Mouse (Mus musculus) urinary bladder, adult 2 months (tissue): ENCODE data around the gene Atp5f1. TPM values are rescaled to one million over a fixed set of nuclear protein-coding genes. Genes with fewer than 3 reads are reported as not detected.
"Not testable (repeated sequence)": the region's sequence is repeated elsewhere in the genome, so short reads cannot be mapped to it uniquely, and the experiment has no call there.

Experiments
- DNase-seq: peaks from one replicate; pipeline ENCODE4 v3.0.0; 2022; ENCODE audit warnings: low spot score
- polyA plus RNA-seq: library from polyadenylated mRNA; depleted of rRNA; stranded (reverse); fragments of >200 nt; gene quantifications from 2 replicates; pipeline ENCODE4 v1.2.3, GENCODE M21; 2012

Gene Atp5f1
- polyA plus RNA-seq, 1 experiment, result 206 TPM

DNA sequence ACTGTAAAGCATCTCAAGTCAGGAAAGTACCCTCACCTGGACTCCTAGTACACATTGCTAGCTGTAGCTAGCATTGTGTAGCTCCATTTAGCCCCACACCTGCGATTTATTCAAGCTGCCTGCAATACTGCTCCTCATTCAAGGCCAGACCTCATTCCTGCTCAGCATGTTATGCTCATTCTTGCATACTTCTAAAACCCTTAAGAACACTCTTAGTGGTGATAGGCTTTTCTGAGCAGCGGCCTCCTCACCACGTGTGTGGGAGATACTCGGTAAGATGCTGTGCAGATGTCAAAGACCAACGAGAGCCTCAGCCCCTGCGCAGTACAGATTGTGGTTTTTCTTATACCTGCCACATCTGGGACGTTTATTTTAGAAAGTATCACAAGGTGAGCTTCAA is 30.1 kb downstream of the Atp5f1 start:
- DNase-seq, result no peak

DNA sequence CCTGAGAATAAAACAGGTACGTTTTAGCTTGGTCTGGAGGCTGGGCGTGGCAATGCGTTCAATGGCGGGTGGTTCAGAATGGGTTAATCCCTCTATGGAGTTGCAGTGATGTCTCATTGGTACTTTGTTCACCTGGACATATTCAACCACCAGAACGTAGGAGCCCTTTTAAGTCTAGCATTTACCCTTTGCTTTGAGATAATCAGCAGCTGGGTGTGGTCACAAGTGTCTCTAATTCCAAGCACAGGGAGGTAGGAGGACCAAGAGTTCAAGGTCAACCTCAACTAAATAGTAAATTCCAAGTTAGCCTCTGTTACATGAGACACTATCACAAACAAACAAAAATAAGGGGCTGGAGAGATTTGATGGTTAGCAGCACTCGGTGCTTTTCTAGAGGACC is 31.1 kb downstream of the Atp5f1 start:
- no peak for DNase-seq

DNA sequence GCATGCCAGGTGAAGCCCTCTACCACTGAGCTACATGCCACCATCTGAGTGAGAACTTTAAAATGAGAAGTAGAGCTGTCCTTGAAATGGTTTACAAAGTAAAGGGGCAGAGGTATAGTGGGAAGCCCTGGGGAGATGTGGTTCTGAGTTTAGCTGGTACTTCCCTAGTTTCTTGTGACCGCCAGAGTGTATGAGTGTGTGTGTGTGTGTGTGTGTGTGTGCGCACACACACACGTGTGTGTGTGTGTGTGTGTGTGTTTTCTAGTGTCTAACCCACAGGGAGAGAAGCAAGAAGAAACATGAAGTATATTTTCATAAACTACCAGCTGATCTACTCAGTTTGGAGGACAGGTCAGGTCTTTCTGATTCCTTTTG is 31.7 kb downstream of the Atp5f1 start:
- no peak for DNase-seq

DNA sequence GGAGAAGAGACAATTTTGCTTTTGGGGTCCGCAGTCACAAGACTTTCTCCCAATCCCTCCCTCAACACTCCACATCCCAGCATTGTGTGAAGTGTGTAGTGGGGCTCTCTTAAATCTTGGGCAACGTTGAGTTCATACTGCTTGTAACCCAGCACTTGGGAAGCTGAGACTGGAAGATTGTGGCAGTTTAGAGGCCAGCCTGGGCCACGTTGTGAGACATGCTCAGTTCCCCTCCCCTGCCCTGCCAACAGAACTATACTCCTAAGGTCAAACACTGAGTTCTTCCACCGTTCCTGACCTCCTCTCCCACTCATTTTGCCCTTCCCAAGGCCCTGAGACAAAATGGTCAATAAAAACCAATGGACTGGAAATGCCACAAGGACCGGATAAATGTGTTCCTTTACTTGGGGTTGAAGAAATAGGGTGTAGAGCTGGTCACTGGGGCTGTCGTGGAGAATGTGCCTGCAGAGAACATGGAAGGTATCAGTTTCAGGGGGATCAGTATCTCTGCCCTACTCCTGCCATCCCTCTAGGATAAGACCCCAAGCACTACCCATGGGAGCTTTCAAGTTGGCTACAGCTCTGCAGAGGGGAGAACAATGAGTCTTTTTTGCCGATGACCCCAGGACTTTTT is 32.2 kb downstream of the Atp5f1 start:
- no peak for DNase-seq

DNA sequence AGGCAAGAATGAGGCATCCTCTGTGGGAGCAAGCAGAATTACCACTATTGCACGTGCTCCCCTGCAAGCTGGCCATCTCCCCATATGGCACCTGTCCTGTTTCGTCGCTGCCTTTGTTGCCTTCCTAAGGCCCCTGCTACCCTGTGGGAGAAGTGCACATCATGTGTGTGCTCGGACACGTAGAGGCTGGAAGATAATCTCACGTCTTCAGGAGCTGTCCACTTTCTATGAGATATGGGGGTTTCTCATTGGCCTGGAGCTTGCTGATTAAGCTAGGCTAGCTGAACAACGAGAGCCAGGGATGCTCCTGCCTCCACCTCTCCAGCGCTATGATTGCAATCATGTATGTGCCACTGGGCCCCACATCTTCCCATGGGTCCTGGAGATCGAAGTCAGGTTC is 35.3 kb downstream of the Atp5f1 start:
- no peak for DNase-seq

DNA sequence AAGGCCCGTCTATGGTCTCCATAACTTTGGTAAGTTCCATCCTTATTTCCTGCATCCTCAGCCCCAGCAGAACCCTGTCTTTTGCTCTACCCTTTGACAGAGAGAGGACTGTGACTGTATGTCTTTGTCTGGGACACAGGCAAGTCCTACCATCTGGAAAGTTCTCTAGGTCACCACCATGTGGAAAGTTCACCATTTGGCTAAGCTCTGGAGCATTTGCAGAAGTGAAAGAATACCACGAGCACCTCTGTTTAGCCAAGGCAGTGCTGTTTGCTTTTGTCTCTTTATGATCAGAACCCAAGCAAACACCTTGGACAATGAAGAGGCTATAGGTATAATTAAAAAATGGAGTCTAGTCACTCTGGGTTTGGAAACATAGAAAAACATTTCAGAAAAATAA is 37.9 kb downstream of the Atp5f1 start:
- no peak for DNase-seq

DNA sequence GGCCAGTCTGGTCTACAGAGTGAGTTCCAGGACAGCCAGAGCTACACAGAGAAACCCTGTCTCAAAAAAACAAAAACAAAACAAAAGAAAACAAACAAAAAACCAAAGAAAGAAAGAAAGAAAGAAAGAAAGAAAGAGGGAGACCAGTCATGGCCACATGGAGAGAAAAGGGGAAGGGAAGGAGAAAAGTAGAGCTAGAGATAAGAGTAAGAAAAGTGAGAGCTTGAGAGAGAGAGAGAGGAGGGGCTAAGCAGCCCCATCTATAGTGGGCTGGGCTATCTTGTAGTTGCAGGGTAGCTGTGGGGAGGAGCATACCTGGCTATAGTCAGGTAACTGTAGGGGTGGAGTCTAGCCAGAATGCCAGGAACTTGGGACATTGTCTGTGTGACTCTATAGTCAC is 39.2 kb downstream of the Atp5f1 start:
- DNase-seq, result not testable (repeated sequence)

DNA sequence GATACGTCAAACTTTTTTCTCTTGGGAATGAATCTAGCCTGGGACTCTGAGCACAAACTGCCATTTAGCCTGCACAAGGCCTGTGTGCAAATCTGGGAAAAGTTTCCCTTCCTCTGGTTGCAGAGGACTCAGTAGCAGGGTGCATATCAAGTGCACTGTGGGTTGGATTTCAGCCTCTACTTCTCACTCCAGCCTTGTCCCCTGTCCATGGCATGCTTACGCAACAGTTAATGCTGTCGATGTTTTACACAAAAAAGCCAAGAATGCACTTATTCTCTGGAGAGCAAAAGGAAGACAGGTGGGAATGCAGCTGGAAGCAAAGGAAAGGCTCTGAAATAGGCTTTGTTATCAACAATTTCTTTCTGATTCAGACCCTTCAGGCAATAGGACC is 41.5 kb downstream of the Atp5f1 start:
- no peak for DNase-seq

DNA sequence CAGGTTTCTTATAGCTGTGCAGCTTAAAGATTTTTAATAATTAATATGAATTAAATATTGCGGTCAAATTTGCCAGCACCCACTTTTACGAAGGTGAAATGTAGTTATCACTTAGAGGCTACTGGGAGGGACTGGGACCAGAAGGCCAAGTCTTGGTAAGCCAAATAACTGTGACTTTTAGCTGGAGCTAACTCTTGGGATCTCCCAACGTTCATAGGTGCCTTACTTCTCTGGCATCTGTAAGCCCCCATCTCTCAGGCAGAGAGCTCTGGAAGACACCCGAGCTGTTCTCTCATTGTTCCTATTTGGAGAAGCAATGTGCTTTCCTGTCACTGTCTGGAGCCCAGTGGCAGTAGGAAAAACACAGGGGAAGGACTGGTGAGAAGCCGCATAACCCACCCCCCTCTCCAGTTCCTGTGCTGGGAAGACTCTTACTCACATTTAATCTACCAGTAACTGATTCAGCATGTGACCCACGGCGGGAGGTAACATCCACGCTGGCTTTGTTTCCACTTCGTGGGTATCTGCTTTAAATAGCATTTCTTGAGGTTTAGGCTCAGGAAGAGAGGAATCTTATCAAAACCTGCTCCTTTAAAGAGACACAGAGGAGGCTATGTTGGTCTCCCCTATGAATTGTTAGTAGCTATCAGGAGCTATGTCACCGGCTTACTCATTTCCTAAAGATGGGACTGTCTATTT is 42.1 kb downstream of the Atp5f1 start:
- no peak for DNase-seq

DNA sequence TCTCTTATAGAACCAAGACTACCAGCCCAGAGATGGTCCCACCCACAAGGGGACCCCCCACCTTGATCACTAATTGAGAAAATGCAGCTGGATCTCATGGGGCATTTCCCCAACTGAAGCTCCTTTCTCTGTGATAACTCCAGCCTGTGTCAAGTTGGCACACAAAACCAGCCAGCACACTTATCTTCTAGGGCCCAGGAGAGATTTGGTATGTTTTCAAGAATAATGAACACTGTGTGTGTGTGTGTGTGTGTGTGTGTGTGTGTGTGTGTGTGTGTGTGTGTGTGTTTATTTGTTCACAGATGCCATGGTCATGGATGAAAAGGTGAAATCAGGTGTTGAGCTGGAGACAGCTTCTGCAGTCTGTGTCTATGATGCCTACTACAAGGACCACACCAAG is 43.4 kb downstream of the Atp5f1 start:
- DNase-seq, result not testable (repeated sequence)

DNA sequence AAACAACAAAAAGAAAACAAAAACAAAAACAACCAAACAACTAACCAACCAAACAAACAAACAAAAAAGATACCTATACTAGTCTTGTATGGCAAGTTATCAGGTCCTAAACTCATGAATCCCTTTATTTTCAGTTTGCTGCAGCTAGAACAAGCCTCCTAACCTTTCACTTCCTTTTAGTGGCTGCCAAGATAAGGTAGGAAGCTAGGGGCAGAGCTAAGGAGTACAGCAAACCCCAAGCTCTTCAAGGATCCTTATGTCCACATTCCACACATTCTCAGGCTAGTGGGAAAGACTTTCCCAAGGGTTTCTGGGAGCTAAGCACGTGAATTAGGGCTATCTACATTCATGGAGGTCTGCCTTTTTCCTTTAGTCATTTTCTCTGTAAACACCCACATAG is 44.6 kb downstream of the Atp5f1 start:
- no peak for DNase-seq

DNA sequence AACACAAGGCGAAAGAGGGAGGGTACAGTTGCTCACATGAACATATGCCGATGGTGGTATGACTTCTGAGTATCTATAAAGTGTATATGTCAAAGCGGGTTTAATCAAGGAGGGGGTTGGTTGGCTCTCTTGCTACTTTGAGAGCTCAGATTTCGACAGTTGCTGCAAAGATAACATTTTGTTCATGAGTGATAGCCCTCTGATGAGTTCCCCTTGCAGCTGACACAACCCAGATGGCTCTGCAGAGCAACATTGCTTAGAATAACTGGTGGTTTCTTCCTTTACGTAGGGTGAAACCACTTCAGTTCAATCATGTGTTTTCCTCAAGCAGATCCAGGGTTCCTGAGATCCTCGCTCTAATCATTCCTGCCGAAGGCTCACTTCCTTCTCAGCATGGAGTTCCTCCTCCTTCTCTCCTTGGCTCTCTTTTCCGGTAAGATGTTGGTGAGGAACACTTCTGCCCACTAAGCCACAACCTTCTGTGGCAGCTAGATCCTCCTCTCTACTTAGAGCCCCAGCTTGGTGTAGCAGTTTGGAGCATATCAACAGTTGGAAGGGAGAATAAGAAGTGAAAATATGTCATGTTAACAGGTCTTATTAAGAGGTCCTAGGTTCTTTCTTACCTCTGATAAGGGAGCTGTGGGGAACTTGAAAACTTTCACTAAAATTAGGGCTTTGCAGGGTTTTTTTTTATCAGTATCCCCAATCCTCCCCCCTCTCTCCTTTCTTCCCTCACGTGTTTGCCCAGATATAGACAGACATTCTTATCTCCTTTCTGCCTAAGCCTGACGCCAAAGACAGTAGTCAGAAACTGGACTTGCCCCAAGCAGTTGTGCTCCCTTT is 45.8 kb downstream of the Atp5f1 start:
- DNase-seq, result no peak

DNA sequence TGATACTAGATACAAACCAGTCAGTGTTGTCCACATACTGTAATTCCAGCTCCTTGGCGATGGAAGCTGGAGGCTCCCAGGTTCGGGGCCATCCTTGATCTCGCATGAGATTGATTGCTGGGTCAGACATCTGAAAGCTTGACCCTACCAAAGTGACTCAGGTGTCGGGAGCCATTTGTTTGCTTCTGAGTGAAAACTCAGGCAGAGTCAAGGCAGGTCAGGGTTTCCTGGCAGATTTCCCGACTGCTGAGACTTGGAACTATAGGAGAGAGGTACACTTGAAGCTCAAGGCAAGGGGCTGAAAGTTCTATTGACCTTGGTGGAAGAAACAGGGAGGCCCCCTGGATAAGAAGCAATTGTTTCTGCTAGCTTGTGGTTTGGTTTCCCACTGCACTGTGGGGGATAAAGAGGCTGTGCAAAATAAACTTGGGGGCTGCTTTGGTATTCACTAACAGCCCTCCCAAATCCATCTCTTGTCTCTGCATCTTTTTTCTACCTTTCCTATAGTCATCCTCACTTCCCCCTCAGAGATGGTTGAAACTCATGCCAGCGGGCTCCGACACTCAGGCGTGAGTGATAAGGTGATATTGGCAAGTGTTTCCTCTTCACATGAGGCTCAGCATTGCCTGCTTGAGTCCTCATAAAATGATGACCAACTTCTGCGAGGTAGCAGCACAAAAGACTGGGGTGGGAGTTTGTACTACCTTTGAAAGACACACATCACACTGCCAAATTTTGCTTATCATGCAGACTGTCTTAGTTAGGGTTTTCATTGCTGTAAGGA is 47.6 kb downstream of the Atp5f1 start:
- no peak for DNase-seq

DNA sequence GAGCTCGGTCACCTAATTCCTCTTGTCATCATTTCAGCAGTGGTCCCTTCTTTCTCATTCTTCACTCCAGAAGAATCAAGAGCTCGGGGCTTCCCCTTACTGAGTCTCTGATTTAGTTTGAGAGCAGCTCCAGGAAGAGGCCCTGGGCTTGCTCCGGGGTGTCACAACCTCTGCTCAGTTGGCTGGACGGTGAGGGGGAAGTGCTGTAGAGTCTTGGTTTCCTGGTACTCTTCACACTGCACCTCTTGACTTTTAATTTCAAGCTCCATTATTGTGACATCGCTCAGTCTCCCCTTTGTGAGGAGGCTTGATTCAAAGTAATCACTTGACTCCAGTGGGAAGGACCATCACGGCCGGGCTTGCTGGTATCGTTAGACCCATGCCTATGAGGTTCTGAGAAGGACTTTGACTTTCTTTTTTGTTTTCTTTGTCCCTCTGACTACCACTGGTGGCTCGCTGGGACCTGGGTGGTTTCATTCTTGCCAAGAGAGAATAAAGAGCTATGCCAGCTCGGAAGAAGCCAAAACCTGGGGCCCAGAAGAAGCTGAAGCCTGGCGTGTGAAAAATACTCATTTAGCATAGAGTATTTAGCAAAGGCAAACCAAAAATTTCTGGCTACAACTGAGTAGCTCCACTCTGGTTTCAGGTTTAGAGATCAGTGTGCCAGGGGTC is 49.2 kb downstream of the Atp5f1 start:
- no peak for DNase-seq

DNA sequence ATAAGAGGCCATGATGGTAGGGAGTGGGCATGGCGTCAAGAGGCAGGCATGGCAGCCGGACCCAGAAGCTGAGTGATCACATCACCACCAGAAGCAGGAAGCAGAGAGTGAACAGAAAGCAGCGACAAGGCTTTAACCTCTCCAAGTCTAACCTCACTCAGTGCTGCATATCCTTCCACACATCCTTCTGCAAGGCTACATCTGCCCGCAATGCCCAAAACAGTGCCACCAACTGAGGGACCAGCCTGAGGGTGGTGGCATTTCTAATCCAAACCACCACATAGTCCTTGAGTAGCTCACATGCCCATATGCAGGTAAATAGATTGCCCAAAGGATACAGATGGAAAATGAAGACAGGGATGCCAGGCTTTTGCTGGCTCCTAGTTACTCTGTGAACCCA is 50.9 kb downstream of the Atp5f1 start:
- DNase-seq, result no peak

DNA sequence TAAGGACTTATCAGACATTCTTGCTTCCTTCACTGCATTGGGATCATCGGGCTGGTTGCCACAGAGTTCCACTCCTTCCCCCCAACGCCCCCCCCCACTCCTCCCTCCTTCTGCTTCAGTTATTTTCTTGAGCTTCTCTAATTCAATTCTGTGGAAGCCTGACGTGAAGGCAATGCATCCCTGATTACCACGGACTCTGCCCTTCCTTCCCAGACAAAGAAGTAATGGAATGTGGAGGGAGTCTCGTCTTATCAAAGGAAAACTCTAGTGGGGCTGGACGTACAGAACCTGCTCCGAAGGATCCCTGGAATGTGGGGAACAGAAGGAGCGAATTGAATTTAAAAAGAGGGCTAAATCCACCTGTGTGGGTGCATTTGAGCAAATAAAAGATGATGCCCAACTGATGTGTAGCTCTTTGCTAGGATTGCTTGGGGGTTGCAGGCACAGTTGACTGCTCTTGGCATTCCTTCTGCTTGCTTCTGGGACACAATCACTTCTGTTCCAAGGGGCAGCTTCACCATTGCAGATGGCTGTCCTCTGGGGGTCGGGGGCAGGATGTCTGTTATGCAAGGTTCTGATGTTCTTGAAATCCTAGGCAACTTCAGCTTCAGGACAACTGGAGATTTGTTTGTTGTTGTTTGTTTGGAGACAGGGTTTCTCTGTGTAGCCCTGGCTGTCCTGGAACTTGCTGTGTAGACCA is 51.8 kb downstream of the Atp5f1 start:
- no peak for DNase-seq

DNA sequence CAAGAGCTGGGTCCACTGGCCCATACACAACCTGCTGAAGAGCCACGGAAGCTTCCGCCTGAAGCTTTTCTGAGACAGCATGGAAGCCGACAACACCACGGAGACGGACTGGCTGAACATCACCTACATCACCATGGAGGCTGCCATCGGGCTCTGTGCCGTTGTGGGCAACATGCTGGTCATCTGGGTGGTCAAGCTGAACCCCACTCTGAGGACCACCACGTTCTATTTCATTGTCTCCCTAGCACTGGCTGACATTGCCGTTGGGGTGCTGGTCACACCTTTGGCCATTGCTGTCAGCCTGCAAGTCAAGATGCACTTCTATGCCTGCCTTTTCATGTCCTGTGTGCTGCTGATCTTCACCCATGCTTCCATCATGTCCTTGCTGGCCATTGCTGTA is 55.2 kb downstream of the Atp5f1 start:
- DNase-seq, result no peak

DNA sequence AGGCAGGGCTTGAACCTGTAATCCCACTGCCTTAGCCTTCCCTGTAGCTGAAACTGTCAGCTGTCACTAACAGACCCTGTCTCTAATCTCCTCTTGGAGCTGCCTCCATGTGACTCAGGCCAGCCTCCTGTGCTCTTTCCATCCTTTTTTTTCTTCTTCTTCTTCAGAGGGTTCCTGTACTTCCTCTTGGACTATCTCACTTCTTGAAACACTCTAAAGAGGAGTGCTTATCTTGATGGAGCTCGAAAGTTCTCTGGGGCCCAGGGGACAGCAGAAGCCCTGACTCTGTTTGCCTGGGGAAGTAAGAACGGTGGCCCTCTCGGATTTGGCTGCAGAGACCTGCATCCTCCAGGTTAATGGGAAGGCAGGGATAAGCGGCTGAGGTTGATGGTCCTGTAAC is 55.7 kb downstream of the Atp5f1 start:
- no peak for DNase-seq

DNA sequence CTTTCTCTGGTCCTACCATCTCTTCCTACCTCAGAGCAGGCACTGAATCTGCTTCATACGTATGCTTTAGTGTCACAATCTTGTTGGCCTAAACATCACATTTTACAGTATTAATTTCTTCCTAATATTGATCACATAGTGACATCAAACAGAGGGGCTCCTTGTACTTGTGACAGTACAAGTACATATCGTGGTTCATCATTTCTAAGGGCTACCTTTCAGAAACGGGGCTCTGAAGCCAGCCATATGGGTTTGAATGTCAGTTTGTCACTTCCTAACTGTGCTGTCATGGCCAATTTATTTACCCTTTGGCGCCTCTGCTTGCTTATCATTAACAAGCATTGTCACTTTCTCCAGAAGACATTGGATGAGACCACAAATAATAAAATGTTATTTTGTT is 58.4 kb downstream of the Atp5f1 start:
- no peak for DNase-seq

DNA sequence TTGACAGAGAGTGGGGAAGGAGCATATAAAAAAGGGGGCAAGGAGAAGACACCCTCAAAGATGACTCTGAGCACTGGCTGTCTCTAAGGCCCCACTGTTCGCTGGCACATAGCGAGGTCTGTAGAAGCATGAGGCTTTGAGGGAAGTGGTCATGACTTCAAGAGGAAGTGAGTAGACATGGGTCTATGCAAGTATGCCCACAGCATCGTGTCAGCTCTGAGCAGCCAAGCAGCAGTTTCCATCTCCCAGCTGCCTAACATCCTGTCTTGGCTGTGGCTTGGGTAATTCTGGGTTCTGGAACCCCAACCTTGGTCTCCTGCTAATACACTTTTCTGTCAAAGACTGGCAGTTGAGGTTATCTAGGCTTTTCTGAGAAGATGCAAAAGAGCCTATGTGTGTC is 59.2 kb downstream of the Atp5f1 start:
- DNase-seq, result no peak

DNA sequence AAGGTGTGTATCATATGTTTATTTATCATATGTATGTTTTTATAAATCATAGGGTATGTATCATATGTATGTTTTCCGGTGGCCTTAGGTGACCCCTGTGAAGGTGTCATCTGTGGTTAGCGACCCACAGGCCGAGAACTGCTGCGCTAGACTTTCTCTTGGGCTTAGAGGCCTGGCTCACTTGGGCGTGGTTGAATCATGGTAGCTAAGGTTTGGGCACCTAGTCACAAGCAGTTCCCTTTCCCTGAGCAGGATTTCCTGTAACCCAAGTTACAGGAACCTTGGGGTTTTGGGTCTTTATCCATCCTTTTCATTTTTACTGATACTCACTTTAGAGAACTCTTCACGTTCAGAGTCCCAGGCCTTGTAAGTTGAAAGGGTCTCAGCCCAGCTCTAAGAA is 59.6 kb downstream of the Atp5f1 start:
- DNase-seq, result no peak
